Mouse (Mus musculus) kidney, postnatal 4 days (tissue): ENCODE measurements at regions not wholly inside any gene's neighbourhood (a gene's known extent, or its start where the extent isn't known, plus 50 kb on each side); places are given as distances from the start of the nearest gene placed in this dataset.

ENCODE experiments used
- DNase-seq, 2 experiments: peaks; one replicate each; pipeline ENCODE4 v3.0.0; 2021; ENCODE audit warnings: mixed read lengths in 2 of 2

DNA sequence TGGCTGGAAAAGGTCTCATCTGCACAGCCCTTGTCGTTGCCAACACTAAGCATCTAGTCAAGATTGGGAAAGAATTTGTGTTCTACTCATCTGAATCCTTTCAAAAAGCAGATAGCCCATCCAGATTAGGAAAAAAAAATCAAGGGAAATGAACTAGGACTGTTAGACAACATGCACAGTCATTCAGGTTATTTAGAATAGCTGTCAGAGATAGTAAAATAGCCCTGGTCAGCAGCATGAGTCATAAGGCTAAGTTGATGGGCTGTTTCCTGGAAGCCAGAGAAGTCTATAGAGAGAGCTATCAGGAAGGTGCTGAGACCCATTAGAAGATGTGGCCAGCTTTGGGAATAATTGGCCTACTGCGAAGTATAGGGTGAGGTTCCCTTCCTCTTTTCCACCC lies 1447.4 kb downstream of the Slc22a22 start:
- no peak for DNase-seq

DNA sequence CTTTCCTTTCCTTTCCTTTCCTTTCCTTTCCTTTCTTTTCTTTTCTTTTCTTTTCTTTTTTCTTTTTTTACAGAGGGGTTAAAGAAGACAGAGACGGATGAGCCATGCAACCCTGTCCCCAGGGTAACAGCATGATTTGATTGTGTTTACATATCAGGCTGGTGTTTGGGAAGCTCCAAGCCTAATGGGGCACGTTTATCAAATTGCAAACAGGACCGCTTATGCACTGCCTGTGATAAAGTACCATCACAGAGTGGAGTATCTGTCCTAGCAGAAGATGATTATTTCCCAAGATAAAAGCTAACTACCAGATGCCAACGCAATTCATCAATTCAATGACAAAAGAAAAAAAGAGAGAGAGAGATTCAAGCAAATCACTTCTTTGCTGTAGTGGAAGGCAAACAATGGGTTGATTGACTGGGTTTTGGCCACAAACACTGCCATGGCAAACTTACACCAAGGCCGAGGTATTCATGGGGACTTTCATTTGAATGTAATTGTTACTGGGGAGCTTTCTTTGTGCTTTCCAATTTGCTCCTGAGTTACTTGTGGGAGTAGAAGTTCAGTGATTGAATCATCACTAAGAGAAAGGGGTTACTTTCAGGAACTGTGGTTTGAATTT lies 1450.1 kb downstream of the Slc22a22 start:
- DNase-seq: no peak

DNA sequence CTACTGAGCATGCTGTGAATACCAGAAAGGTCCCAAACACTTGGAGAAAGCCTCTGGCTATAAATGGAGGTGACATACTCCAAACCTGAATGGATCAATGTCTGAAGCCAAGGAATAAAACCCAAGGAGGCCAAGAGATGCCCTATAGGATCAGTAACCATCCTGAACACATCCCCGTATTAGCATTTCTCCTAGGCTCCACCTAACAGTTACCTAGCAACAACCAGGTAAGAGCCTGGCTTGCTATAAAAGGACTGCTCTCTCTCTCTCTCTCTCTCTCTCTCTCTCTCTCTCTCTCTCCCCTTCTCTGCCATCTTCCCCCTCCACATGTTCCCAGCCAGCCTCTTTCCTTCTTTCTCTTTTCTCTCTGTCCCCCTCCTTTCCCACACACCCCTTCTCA lies 1452.7 kb downstream of the Slc22a22 start:
- DNase-seq: no peak

DNA sequence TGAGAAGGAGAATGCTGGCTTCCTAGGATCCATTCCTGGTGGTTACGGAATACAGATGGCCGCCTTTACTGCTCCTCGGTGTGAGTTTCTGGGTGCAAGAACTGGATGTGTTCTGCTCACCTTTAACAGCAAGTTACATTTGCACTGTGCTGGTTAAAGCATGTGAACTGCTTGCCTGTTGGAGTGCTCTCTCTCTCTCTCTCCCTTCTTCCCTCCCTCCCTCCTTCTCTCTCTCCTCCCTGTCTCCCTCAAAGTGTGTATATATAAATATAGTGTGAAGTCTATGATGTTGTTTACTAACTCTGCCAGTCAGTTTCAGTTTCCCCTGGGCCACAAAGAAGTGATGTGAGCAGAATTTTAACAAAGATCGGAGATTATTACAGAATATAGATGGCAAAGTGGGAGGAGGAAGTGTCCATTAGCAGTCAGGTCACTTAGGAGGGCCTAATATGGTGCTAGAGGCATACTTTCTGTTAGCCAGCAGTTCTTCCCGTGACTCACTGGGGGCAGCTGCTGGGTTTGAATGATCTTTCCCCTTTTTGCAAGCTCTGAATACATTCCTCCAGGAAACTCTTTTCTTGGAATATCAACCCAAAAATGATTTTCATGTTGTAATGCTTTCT lies 1453.5 kb downstream of the Slc22a22 start:
- DNase-seq: no peak

DNA sequence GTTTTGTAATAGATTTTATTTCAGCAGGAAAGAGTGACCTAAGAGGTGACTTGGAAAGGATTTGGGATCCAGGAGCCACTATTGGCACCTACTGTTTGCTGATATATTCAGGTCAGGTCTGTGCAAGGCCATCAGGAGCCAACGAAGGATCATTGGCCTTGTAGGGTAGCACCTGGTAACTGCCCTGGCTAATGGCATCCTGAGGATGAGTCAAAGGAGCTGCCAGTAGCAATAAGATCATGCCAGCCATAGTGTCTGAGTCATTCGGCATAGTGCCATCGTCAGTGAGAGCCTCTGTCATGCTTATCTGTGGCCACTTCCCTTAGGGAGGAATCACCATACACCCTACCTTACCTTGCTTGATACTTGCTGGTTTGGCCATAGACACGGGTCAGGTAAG lies 1455.1 kb downstream of the Slc22a22 start:
- DNase-seq: no peak

DNA sequence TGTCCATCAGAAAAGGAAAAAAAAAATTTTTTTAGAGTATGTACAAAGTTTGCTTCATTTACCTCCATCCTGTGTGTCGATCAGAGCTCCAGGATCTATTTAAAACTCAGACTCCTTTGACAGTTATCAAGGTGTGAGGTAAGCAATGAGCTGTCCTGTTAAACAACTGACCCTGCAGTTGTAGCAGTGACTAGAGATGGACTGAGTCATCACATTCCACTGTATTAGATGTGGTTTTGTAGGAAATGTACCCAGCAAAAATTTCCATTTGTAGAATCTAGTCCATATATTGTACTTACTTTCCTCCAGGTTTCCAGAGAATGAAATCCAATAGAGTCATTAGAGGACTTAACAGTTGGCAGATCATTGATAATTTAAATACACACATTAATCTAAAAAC lies 1459.3 kb downstream of the Slc22a22 start:
- DNase-seq: no peak

DNA sequence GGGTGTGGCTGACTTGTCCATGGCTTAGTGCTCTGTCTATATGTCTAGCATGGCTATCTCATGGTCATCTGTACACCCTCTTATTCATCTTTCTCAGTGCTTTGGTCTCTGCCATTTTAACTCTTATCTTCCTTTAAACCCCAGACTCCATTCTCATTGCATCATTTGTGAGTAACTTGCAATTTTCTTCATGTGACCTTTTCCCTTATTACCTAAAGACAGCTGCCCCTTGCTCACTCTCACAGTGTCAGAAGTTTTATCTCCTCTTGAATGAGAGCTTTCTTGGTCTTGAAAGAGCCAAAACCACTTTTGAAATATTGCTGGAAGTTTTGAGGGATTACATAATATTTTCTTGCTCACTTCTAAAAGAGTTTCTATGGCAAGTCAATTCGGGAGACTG lies 1459.9 kb downstream of the Slc22a22 start:
- no peak for DNase-seq

DNA sequence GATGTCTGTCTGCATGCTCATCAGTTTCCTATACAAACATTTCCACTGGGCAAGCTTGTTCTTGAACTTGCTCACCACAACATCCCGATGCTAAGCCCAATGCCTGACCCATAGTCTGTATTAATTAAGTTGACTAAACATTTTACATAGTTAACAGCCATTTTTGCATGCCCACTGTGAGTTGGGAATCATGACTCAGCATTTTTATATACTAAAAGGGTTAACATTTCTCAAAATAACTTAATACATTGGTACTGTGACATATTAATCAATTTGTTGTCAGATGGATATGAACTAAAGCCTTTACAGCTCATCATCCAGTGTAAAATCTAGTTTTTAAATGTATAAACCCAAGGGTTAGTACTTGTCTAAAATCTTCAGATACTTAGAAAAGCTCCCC lies 1461.4 kb downstream of the Slc22a22 start:
- no peak for DNase-seq

DNA sequence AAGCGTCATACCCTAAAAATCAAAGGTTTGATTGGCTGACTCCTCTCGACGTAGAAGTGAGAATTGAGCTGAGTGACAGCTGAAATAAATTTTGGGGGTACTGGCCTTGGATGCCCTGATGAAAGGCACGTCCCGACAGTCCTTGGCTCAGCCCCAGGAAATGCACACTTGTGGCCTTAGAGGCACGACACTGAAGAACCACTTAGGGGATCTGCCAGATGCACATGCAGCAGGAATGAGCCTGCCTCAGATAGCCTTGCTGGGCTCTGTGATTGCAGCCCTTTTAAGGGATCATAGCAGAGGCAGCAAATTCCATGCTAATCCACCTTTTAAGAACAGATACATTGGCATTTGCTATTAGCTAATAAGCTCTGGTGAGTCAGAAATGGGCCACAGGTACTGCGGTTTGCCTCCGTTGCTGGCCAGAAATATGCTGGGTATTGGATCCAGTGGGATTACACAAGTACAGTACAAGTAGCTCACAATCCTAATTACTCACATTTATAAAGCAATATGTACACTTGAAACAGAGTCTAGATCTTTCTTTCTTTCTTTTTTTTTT lies 1463.3 kb downstream of the Slc22a22 start:
- peak in 1 of 2 experiments; percentile 2 for DNase-seq

DNA sequence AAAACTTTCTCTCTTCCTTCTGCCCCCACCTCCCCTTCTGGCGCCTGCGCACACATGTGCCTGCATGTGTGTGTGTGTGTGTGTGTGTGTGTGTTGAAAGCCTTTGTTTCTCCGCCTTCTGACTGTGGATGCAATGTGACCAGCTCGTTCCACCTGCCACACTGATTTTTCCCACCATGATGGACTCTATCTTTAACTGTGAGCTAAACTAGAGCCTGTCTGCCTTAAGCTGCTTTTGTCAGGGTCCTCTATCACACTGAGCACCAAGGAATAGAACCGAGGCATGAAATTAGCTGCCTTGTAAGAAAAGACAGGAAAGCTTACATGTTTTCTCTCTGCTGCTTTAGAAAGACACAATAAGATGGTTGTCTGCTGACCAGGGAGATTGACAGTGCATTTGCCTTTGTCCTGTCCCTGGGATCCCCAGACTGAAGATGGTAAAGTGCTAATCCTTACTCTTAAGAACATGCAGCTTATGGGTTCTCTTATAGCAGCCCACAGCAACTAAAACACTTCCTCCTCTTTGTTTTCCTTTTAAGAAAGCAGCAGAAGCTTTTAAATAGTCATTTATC lies 1468.7 kb downstream of the Slc22a22 start:
- no peak for DNase-seq

DNA sequence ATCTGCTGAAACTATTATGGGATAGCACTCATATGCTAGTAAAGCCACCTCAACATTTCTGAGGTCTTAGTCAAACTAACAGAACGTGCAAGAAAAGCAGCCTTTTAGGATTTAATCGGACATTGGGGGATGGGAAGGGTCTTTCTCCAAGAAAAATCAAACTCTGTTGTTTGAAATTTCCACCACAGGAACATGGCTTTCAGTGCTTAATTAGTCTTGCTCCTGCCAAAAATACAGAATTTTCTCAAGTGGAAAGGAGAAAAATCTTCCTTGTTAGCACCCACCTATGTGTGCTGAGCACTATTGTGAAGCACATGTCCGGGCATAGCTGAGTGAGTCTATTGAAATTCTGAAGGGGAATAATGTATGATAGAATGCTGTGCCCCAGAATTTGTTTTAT lies 1470.0 kb downstream of the Slc22a22 start:
- DNase-seq: no peak

DNA sequence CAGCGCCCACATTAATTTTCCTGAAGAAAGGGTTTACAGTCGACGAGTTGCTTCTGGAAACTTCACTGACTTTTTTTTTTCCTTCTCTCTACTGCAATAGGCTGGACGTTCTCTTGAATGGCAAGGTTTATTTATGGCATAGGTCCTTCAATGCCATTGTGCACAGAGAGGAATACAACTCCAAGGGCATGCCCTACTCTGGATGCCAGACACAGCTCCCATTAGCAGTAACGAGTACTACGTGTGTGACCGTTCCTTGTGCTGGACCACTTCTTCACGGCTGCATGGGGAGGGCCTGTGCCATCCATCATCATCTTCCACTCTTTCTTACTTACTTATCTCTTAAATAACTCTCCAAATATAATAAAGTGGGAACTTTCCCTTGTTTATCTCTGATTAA lies 1472.1 kb downstream of the Slc22a22 start:
- DNase-seq: no peak

DNA sequence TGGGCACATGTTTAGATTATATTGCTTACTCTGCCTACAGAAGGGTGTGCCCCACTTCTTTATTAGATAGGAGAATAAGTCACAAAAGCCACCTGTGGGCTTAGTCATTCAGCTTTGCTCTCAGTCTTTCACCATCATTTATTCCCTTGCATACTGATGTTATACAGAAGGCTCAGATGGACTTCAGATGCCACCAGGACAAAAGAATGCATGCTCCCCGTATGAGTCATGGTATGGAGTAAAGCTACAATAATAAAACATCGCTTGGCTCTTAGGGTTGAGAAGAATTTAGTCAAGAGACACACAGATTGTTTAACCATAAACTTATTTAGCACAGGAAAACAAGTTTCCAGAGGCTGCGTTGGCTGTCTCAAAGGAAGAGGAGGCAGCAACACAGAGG lies 1473.5 kb downstream of the Slc22a22 start:
- no peak for DNase-seq

DNA sequence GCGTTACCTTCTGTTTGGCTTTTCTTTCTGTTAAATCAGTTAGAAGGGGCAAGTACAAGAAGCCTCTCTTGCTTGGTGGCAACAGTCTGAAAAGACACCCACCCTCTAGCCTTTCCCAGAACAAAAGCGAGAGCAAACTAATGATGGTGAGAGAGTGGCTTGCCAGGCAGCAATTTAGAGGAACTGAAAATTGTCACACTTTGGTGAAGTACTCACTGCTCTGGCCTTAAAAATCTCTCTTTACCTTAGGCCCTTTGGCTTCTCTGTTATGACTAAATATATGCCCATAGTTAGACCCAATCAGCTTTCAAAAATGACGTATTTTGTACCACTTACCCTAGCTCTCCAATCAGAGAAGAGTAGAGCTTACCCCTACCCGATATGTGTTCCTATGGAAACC lies 1477.8 kb downstream of the Slc22a22 start:
- DNase-seq: no peak

DNA sequence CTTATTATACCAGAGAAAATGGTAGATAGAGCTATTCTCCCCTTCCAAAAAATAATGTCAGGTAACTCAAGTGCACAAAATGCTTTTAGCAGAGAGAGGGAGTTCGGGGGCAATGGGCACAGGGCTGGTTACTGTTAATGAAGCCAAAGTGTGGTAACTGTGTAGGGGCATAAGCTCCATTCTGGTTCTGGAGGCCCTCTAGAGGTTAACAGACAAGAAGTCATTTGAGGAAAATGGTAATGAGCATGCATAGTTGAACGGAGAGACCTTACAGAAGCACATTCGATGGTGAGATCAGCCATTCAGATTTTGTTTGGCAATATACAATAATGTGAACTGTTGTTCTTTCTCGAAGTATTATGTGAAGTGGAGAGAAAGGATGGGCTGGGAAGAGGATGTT lies 1479.4 kb downstream of the Slc22a22 start:
- no peak for DNase-seq

DNA sequence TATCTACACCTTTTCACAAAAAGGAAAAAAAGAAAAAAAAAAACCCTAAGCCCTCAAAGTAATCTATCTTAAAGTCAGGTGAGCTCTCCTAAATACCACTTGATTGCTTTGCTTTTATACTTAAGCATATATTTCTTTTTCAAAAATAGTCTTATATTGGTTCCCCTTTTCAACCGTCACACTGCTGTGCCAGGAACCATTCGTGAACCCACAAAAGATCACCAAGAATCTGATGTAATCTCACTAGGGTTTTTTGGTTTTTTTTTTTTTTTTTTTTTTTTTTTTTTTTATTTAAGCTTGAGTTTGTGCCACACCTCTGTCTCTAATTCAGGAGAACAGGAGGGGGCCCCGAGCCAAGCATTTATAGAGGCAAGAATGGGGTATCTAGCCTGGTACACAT lies 1482.7 kb downstream of the Slc22a22 start:
- no peak for DNase-seq

DNA sequence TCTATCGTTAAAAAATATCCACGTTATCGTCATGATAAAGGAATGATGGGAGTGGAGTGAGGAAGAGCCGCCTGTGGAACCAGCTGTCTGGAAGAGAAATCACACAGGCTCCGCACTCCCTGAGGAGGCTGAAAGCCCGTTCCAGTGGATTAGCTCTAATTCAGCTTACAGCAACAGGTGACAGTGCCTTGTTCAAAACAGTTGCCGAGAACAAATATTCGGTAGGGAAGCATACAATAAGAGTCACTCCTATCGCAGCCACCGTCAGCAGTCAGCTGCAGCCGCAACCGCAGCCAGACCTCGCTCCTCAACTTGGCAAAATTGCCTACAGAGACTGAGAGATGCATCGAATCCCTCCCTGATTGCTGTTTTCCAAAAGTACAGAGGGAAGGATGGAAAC lies 1501.6 kb downstream of the Slc22a22 start:
- DNase-seq: no peak

DNA sequence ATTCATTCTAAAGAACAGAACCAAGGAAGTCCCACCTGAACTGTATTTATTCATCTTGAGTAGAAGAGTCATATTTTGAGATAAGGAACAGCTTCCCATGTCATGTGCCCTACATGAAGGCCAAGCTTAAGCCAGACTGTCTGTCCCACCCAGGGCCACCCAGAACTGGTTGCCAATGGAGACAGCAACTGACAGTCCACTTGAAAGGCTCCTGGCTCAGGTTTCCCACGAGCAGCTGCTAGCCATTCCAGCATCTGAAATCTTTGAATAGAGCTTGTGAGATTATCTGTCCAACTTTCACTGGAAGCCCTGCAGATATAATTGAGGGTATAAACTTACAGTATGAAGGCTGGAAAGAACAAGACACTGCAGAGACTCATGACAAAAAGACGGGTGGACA lies 1510.6 kb downstream of the Slc22a22 start:
- no peak for DNase-seq

DNA sequence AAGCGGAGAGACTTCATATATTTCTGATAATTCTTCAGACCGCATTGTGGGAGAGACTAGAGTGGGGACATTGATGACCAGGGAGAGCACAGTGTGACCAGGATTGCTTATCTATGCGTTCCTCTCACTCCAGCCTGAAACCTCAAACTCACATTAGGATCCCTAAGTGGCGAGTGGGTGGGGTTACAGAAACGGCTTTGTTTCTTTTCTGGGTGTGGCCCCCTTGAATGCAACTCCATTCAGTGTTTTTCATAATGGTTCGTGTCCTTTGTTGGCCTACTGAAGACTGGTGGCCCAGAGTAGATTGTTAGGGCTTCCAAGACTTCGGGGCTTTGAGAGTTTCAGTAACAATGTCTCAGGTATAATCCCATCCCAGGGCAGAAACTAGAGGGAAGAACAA lies 1512.1 kb downstream of the Slc22a22 start:
- no peak for DNase-seq

DNA sequence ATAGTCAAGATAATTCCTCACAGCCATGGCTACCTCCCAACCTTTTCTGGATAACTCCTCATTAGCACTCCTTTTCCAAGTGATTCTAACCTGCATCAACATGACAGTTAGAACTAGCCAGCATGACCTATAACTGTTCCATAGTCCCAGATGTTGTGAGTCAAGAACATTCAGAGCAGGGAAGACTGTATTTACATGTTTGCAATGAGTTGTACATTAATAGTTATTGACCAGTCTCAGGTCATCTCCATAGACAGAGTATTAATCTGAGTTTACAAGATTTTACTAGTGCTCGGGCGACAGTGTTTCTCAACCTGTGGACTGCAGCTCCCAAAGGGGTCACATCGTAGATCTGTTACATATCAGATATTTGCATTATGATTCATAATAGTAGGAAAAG lies 1515.3 kb downstream of the Slc22a22 start:
- DNase-seq: no peak
